Mouse (Mus musculus) erythroblast, embryonic 14.5 days (primary cell): ENCODE results near the gene Ube2i.

Source experiments
- GATA1 ChIP-seq: IDR thresholded peaks from 2 replicates; pipeline ENCODE4 v1.6.1; 2012; ENCODE audit warnings: low read length, inconsistent platforms, mixed read lengths
- TAL1 ChIP-seq: IDR thresholded peaks from 3 replicates; pipeline ENCODE4 v1.6.1; 2012; ENCODE audit warnings: low read length, inconsistent platforms, mixed read lengths

DNA sequence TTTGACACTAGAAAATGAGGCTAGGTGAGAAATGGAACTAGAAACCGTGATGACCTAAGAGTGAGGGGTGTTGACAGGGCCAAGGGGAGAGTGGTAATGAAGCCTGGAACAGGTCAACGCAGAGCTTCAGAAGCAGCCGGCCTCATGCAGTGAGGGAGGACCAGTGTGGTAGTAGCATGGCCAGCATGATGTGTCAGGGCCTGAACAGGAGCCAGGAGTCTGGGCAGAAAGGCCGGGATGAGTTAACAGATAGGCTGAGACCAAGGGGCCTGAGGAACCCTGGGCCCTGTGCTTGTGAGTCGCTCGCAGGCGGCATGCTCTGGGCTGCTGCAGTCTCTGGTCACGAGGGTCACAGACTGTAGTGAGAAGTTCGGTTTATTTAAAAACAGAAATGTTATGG, 55.5 kb downstream of the Ube2i start:
- TF ChIP-seq GATA1 (no peak), TAL1 (no peak)
